Mouse (Mus musculus) stomach, postnatal 0 days (tissue): ENCODE measurements at regions not wholly inside any gene's neighbourhood (a gene's known extent, or its start where the extent isn't known, plus 50 kb on each side); places are given as distances from the start of the nearest gene placed in this dataset.

ENCODE experiments used
- CTCF ChIP-seq: IDR thresholded peaks from 2 replicates; pipeline ENCODE4 v1.5.1; 2016; ENCODE audit warnings: antibody characterized with exemption, low read depth, mild to moderate bottlenecking, moderate library complexity
- EP300 ChIP-seq: optimal IDR thresholded peaks from 2 replicates; pipeline ENCODE3; 2016; ENCODE audit warnings: antibody characterized with exemption

DNA sequence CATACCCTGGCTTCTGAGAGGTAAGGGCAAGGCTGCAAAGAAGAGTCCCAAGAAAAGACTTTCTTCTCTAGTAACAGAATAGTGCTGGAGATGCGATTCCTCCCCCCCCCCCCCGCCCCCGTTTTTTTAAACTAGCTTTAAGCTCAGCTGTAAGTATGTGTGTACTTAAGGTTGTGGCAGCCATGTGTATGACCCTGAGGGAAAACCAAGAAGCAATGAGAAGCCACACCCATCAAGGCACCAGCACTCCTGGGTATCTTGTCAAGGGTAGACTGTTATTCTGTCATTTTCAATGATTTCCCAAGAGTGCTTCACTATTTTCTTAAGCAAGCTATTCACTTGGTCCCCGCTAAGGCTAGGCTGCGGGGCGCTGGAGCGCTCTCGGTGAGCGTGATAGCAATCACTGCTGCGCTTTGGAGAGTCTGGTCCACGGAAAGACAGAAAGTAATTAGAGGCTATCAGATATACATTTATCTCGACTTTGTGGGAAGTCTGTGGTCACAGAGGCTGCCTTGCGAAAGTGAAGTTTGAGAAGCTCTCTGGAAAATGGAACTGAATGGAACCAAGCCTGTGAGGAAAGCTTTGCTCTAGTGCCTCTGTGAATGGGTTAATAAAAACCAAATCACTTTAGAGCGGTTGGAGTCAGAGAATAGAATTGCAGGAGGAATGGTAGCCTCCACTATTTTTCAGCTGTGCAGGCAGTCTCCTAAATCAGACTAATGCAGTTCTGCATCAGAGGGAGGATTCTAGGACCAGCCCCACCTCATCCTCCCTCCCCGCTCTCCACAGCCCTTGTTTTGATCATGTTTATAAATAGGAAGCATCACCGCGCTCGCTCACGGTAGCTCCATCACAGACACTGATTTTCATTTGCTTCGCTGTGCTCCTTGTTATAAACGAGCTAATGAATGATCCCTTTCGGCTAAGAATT, 114.8 kb upstream of the Bmp2 start:
- no peak for TF ChIP-seq EP300
- TF ChIP-seq CTCF = no peak
